Mouse (Mus musculus) left cerebral cortex, adult 11 months (tissue): ENCODE measurements at regions not wholly inside any gene's neighbourhood (a gene's known extent, or its start where the extent isn't known, plus 50 kb on each side); places are given as distances from the start of the nearest gene placed in this dataset.

Source experiments
- DNase-seq: peaks from one replicate; pipeline ENCODE4 v3.0.0; 2022; ENCODE audit warnings: low spot score

- no peak for DNase-seq
Measured at GRCm38 (mm10) chr10:17366042-17366740, 356.8 kb upstream of the Cited2 start.

GRCm38 (mm10) chr10:17367026-17367425, 356.0 kb upstream of the Cited2 start:
- DNase-seq, result peak; percentile 22

GRCm38 (mm10) chr10:17367430-17367829, 355.6 kb upstream of the Cited2 start:
- DNase-seq, result no peak

GRCm38 (mm10) chr10:17368636-17369035, 354.4 kb upstream of the Cited2 start:
- DNase-seq, result no peak

GRCm38 (mm10) chr10:17372905-17373304, 350.1 kb upstream of the Cited2 start:
- no peak for DNase-seq

- DNase-seq, result no peak
Measured at GRCm38 (mm10) chr10:17374047-17374446, 349.0 kb upstream of the Cited2 start.

GRCm38 (mm10) chr10:17382990-17383389, 340.0 kb upstream of the Cited2 start:
- no peak for DNase-seq

- DNase-seq, result no peak
Measured at GRCm38 (mm10) chr10:17385181-17385580, 337.8 kb upstream of the Cited2 start.

GRCm38 (mm10) chr10:17387296-17387695, 335.7 kb upstream of the Cited2 start:
- DNase-seq, result no peak

- no peak for DNase-seq
Measured at GRCm38 (mm10) chr10:17395495-17396224, 327.4 kb upstream of the Cited2 start.

- no peak for DNase-seq
Measured at GRCm38 (mm10) chr10:17403899-17404298, 319.1 kb upstream of the Cited2 start.

GRCm38 (mm10) chr10:17407854-17408606, 315.0 kb upstream of the Cited2 start:
- DNase-seq, result no peak

- DNase-seq, result no peak
Measured at GRCm38 (mm10) chr10:17408781-17409180, 314.2 kb upstream of the Cited2 start.

- no peak for DNase-seq
Measured at GRCm38 (mm10) chr10:17411300-17411987, 311.6 kb upstream of the Cited2 start.

- no peak for DNase-seq
Measured at GRCm38 (mm10) chr10:17415112-17415511, 307.9 kb upstream of the Cited2 start.

- DNase-seq, result no peak
Measured at GRCm38 (mm10) chr10:17416121-17416520, 306.9 kb upstream of the Cited2 start.

GRCm38 (mm10) chr10:17417394-17417793, 305.6 kb upstream of the Cited2 start:
- DNase-seq, result no peak

GRCm38 (mm10) chr10:17418227-17418685, 304.8 kb upstream of the Cited2 start:
- DNase-seq, result peak; percentile 22

GRCm38 (mm10) chr10:17423584-17424278, 299.3 kb upstream of the Cited2 start:
- no peak for DNase-seq

GRCm38 (mm10) chr10:17426197-17426596, 296.8 kb upstream of the Cited2 start:
- DNase-seq, result no peak

- no peak for DNase-seq
Measured at GRCm38 (mm10) chr10:17427316-17427715, 295.7 kb upstream of the Cited2 start.
